Mouse (Mus musculus) midbrain, embryonic 13.5 days (tissue): ENCODE measurements around the gene Rai14. TPM values are rescaled to one million over a fixed set of nuclear protein-coding genes. Genes with fewer than 3 reads are reported as not detected.
"Not testable (repeated sequence)": the region's sequence is repeated elsewhere in the genome, so short reads cannot be mapped to it uniquely, and the experiment has no call there.

ENCODE experiments used
- ATAC-seq: fragments of 200-750 bp; cut with Nextera tagmentation; 2 replicates; pipeline ENCODE4 v1.8.0; 2017; ENCODE audit warnings: mild to moderate bottlenecking, moderate TSS enrichment, moderate library complexity
- H3K27ac ChIP-seq: fragments of 300-500 bp; sonication (generic); 2 replicates; pipeline ENCODE4 v1.5.1; 2015; ENCODE audit warnings: inconsistent platforms, mild to moderate bottlenecking, moderate library complexity
- H3K27me3 ChIP-seq: fragments of 300-500 bp; sonication (generic); 2 replicates; pipeline ENCODE4 v1.6.1; 2015; ENCODE audit warnings: mild to moderate bottlenecking, inconsistent platforms
- H3K36me3 ChIP-seq: fragments of 300-500 bp; sonication (generic); 2 replicates; pipeline ENCODE4 v1.6.1; 2015; ENCODE audit warnings: mild to moderate bottlenecking, inconsistent platforms
- H3K4me1 ChIP-seq: fragments of 300-500 bp; sonication (generic); replicated peaks from 2 replicates; pipeline ENCODE4 v1.6.1; 2015; ENCODE audit warnings: inconsistent platforms
- H3K4me2 ChIP-seq: fragments of 300-500 bp; sonication (generic); replicated peaks from 2 replicates; pipeline ENCODE4 v1.6.1; 2015; ENCODE audit warnings: moderate library complexity, mild to moderate bottlenecking, inconsistent platforms
- H3K4me3 ChIP-seq: fragments of 300-500 bp; sonication (generic); replicated peaks from 2 replicates; pipeline ENCODE4 v1.5.1; 2015; ENCODE audit warnings: mild to moderate bottlenecking, inconsistent platforms
- H3K9ac ChIP-seq: fragments of 300-500 bp; sonication (generic); replicated peaks from 2 replicates; pipeline ENCODE4 v1.6.1; 2015; ENCODE audit warnings: mild to moderate bottlenecking, inconsistent platforms
- H3K9me3 ChIP-seq: fragments of 300-500 bp; sonication (generic); 2 replicates; pipeline ENCODE4 v1.6.1; 2016; ENCODE audit warnings: mild to moderate bottlenecking, inconsistent platforms
- WGBS: fragments of 180-500 bp; shearing (Covaris S2); methylation state at CpG from one replicate; pipeline ENCODE4 v1.1.7; 2015; 5-methylcytosine and 5-hydroxymethylcytosine counted together
- polyA plus RNA-seq: library from polyadenylated mRNA; unstranded; fragments of >200 nt; fragmentation: Nextera tagmentation; extraction: Ambion mirVana; gene quantifications from 2 replicates; pipeline ENCODE4 v1.2.1, GENCODE M21; 2015

Rai14 gene
- polyA plus RNA-seq, 1 experiment from 2014 or later, result 34.2 TPM

GRCm38 (mm10) chr15:10554336-10554735 is 160.1 kb downstream of the Rai14 start:
- Histone ChIP-seq H3K27me3 (no peaks in the 10 kb centered on the region), H3K4me1 (no peaks in the 10 kb centered on the region), H3K27ac (no peak overlapping the region), H3K36me3 (no peaks in the 10 kb centered on the region), H3K4me2 (no peak overlapping the region), H3K9ac (no peak overlapping the region), H3K9me3 (no peaks in the 10 kb centered on the region), H3K4me3 (no peak overlapping the region)
- no peak for ATAC-seq

- 84% methylated on average over 16 of the region's 16 CpGs for WGBS
- Histone ChIP-seq H3K4me1 (no peaks in the 10 kb centered on the region), H3K9me3 (no peaks in the 10 kb centered on the region), H3K27me3 (no peaks in the 10 kb centered on the region), H3K4me2 (no peak overlapping the region), H3K27ac (no peak overlapping the region), H3K9ac (no peak overlapping the region), H3K36me3 (no peaks in the 10 kb centered on the region), H3K4me3 (no peak overlapping the region)
- no peak for ATAC-seq
Observed at GRCm38 (mm10) chr15:10540271-10541088, 173.9 kb downstream of the Rai14 start.

- 92% methylated on average over 7 of the region's 7 CpGs for WGBS
- H3K27ac ChIP-seq, result no peak overlapping the region
- no peak overlapping the region for H3K4me3 ChIP-seq
- H3K9ac ChIP-seq, result no peak overlapping the region
- H3K9me3 ChIP-seq, result no peaks in the 10 kb centered on the region
- no peaks in the 10 kb centered on the region for H3K36me3 ChIP-seq
- H3K4me1 ChIP-seq, result 0 out of 2 replicates have a peak, but pooled peaks cover 4% of the 10 kb centered on the region
- H3K4me2 ChIP-seq, result no peak overlapping the region
- no peaks in the 10 kb centered on the region for H3K27me3 ChIP-seq
- ATAC-seq, result no peak
Observed at GRCm38 (mm10) chr15:10535969-10536368, 178.5 kb downstream of the Rai14 start.

- ATAC-seq, result no peak
- H3K4me3 ChIP-seq, result no peak overlapping the region
- H3K9me3 ChIP-seq, result no peaks in the 10 kb centered on the region
Observed at GRCm38 (mm10) chr15:10534591-10534990, 179.8 kb downstream of the Rai14 start.

GRCm38 (mm10) chr15:10533361-10533760 is 181.1 kb downstream of the Rai14 start:
- H3K27me3 ChIP-seq, ATAC-seq, H3K36me3 ChIP-seq, H3K4me3 ChIP-seq, H3K4me2 ChIP-seq, H3K9ac ChIP-seq, H3K27ac ChIP-seq, H3K9me3 ChIP-seq, H3K4me1 ChIP-seq: not testable (repeated sequence)
- 90% methylated on average over 10 of the region's 10 CpGs for WGBS

More at GRCm38 (mm10) chr15:10534591-10534990, 179.8 kb downstream of the Rai14 start:
- Histone ChIP-seq H3K9ac (no peak overlapping the region), H3K27me3 (no peaks in the 10 kb centered on the region), H3K36me3 (no peaks in the 10 kb centered on the region), H3K27ac (no peak overlapping the region), H3K4me1 (peaks cover 8% of the 10 kb centered on the region; the same call in 1 of the 2 replicates), H3K4me2 (no peak overlapping the region)
- WGBS, result 89% methylated on average over 5 of the region's 5 CpGs

- ATAC-seq, result no peak
- H3K4me3 ChIP-seq, result no peak overlapping the region
- H3K9me3 ChIP-seq, result no peaks in the 10 kb centered on the region
- 83% methylated on average over 4 of the region's 4 CpGs for WGBS
- H3K27ac ChIP-seq, result no peak overlapping the region
- H3K9ac ChIP-seq, result no peak overlapping the region
- H3K4me2 ChIP-seq, result no peak overlapping the region
- peaks cover 8% of the 10 kb centered on the region; the same call in 1 of the 2 replicates for H3K4me1 ChIP-seq
- no peaks in the 10 kb centered on the region for H3K27me3 ChIP-seq
- H3K36me3 ChIP-seq, result no peaks in the 10 kb centered on the region
Observed at GRCm38 (mm10) chr15:10531352-10531751, 183.1 kb downstream of the Rai14 start.

- ATAC-seq, result no peak
- Histone ChIP-seq H3K9ac (no peak overlapping the region), H3K9me3 (no peaks in the 10 kb centered on the region), H3K36me3 (no peaks in the 10 kb centered on the region), H3K27me3 (no peaks in the 10 kb centered on the region), H3K4me2 (no peak overlapping the region), H3K27ac (no peak overlapping the region), H3K4me3 (no peak overlapping the region), H3K4me1 (peaks cover 3% of the 10 kb centered on the region; the same call in 1 of the 2 replicates)
- WGBS, result 93% methylated on average over 1 of the region's 1 CpGs
Observed at GRCm38 (mm10) chr15:10525896-10526295, 188.5 kb downstream of the Rai14 start.

Other genes with a start within 250 kb of the Rai14 start
- 9.8 and 10.5 TPM in 2 replicates for gene Dnajc21, start 244.1 kb downstream of the Rai14 start, polyA plus RNA-seq
- 70.1 and 93.9 TPM in 2 replicates for gene Brix1, start 228.7 kb downstream of the Rai14 start, polyA plus RNA-seq
- gene Rad1, start 228.6 kb downstream of the Rai14 start, polyA plus RNA-seq, result 31.9 and 33.9 TPM in 2 replicates
- not detected in 2 replicates for gene Ttc23l, start 156.0 kb downstream of the Rai14 start, polyA plus RNA-seq
- 0.30 and 0.52 TPM in 2 replicates for gene C1qtnf3, start 237.7 kb upstream of the Rai14 start, polyA plus RNA-seq